Comparison of ENCODE assay signal across 9 mouse cellular contexts in genomic region chr8:83577384-83577791, GRCm38 (mm10). TPM values are rescaled to one million over a fixed set of nuclear protein-coding genes. Genes with fewer than 3 reads are reported as not detected.
DNase-seq lines count a peak whose midpoint lies in the region; ATAC-seq and TF ChIP-seq lines count a peak whose summit lies in the region.
"Had no signal": no experiment of that assay in that cellular context is flagged by ENCODE, and none has a peak within 500 bp of the region (broad histone marks: within the 10 kb centered on the region; RNA-seq: fewer than 3 reads in every experiment).

No protein-coding gene starts in this region.

- no peak overlapping the region for H3K9ac ChIP-seq in midbrain, postnatal 0 days (replicated peaks; ENCODE audit: low read length, poor library complexity, severe bottlenecking)
- no peak overlapping the region for H3K9ac ChIP-seq in midbrain, embryonic 15.5 days
- H3K9ac ChIP-seq in liver, embryonic 12.5 days, result no peak overlapping the region

- H3K27me3 ChIP-seq in midbrain, postnatal 0 days (ENCODE audit: insufficient read depth, low read length), result no peaks in the 10 kb centered on the region
- no peaks in the 10 kb centered on the region for H3K27me3 ChIP-seq in midbrain, embryonic 15.5 days (replicated peaks)
- H3K27me3 ChIP-seq in liver, embryonic 12.5 days (replicated peaks), result no peaks in the 10 kb centered on the region

- H3K9me3 ChIP-seq in midbrain, postnatal 0 days (ENCODE audit: low read length), result no peaks in the 10 kb centered on the region
- no peaks in the 10 kb centered on the region for H3K9me3 ChIP-seq in midbrain, embryonic 15.5 days
- no peaks in the 10 kb centered on the region for H3K9me3 ChIP-seq in liver, embryonic 12.5 days (replicated peaks)

- H3K4me2 ChIP-seq in midbrain, postnatal 0 days (ENCODE audit: low read depth, low read length, poor library complexity, severe bottlenecking), result no peak overlapping the region
- H3K4me2 ChIP-seq in midbrain, embryonic 15.5 days, result no peak overlapping the region
- no peak overlapping the region for H3K4me2 ChIP-seq in liver, embryonic 12.5 days

- no peak overlapping the region for H3K4me3 ChIP-seq in midbrain, postnatal 0 days (ENCODE audit: low read depth, low read length)
- no peak overlapping the region for H3K4me3 ChIP-seq in midbrain, embryonic 15.5 days
- H3K4me3 ChIP-seq in liver, embryonic 12.5 days, result no peak overlapping the region

- no peak for TF ChIP-seq CTCF in midbrain, postnatal 0 days (IDR thresholded peaks at IDR 0.05)

- intact Hi-C loops in heart, postnatal 10 days (cut with DNase I), result no loop called here

- DNase-seq in cerebellum, adult 11 months, result peak; percentile 24
- DNase-seq in midbrain, postnatal 0 days (ENCODE audit: low spot score), result peak; percentile 18
- DNase-seq in cerebellum, postnatal 25 days, result peak; percentile 21 to 39
- peak; percentile 78 to 84 for DNase-seq in heart, postnatal 10 days

- ATAC-seq in cerebellum, adult (ENCODE audit: insufficient number of reproducible peaks, low FRiP score, low TSS enrichment), result no peak
- ATAC-seq in midbrain, postnatal 0 days (ENCODE audit: low FRiP score), result no peak
- no peak for ATAC-seq in midbrain, embryonic 15.5 days (replicated peaks)
- no peak for ATAC-seq in liver, embryonic 12.5 days
- ATAC-seq in inflammation-experienced regulatory T-cells, adult 6 months, result no peak

- no peak overlapping the region for H3K27ac ChIP-seq in midbrain, postnatal 0 days (ENCODE audit: low read depth, low read length)
- H3K27ac ChIP-seq in midbrain, embryonic 15.5 days, result no peak overlapping the region; the same call in 1 of the 2 replicates
- H3K27ac ChIP-seq in liver, embryonic 12.5 days, result 0 out of 2 replicates have a peak overlapping the region, but pooled peaks have one; percentile 20

- 57% methylated on average over 9 of the region's 9 CpGs for WGBS in midbrain, postnatal 0 days
- 56% methylated on average over 9 of the region's 9 CpGs for WGBS in midbrain, embryonic 15.5 days
- 72% methylated on average over 9 of the region's 9 CpGs for WGBS in liver, embryonic 12.5 days (ENCODE audit: insufficient replicate concordance)

- H3K4me1 ChIP-seq in midbrain, postnatal 0 days (ENCODE audit: insufficient read depth, low read length), result peaks cover 7% of the 10 kb centered on the region; the same call in 1 of the 2 replicates
- peaks cover 61% of the 10 kb centered on the region for H3K4me1 ChIP-seq in midbrain, embryonic 15.5 days
- peaks cover 76% of the 10 kb centered on the region for H3K4me1 ChIP-seq in liver, embryonic 12.5 days

- peaks cover 16% of the 10 kb centered on the region for H3K36me3 ChIP-seq in midbrain, postnatal 0 days (ENCODE audit: insufficient read depth, low read length)
- peaks cover 3% of the 10 kb centered on the region; the same call in 1 of the 2 replicates for H3K36me3 ChIP-seq in midbrain, embryonic 15.5 days (replicated peaks)
- peaks cover 52% of the 10 kb centered on the region for H3K36me3 ChIP-seq in liver, embryonic 12.5 days

RNA-seq across cellular contexts. Expression of gene Ndufb7, which starts 10.9 kb away (rescaled TPM):
- total RNA-seq in midbrain, postnatal 0 days (2014; rRNA removed), result 151 and 158 TPM in 2 replicates
- polyA plus RNA-seq in midbrain, postnatal 0 days (2015; fragmentation: Nextera tagmentation; extraction: Ambion mirVana), result 396 and 420 TPM in 2 replicates
- 336 and 348 TPM in 2 replicates for polyA plus RNA-seq in midbrain, embryonic 15.5 days (2015; fragmentation: Nextera tagmentation; extraction: Ambion mirVana)
- total RNA-seq in heart, postnatal 10 days (2021), result 100 to 1,000 TPM; 597 to 620 TPM
- 290 and 291 TPM in 2 replicates for polyA plus RNA-seq in liver, embryonic 12.5 days (2016; fragmentation: Nextera tagmentation; extraction: Ambion mirVana)
- polyA plus RNA-seq in inflammation-experienced regulatory T-cells, adult 6 months (2017; shearing (Covaris generic)), result 100 to 1,000 TPM; 284 to 389 (median 291) TPM

RNA-seq across cellular contexts. Expression of gene Tecr, which starts 30.4 kb away (rescaled TPM):
- total RNA-seq in midbrain, postnatal 0 days (2014; rRNA removed), result 1,134 and 1,270 TPM in 2 replicates
- 1,433 and 1,533 TPM in 2 replicates for polyA plus RNA-seq in midbrain, postnatal 0 days (2015; fragmentation: Nextera tagmentation; extraction: Ambion mirVana)
- polyA plus RNA-seq in midbrain, embryonic 15.5 days (2015; fragmentation: Nextera tagmentation; extraction: Ambion mirVana), result 1,118 and 1,124 TPM in 2 replicates
- total RNA-seq in heart, postnatal 10 days (2021), result 100 to 1,000 TPM; 181 to 199 TPM
- 371 and 378 TPM in 2 replicates for polyA plus RNA-seq in liver, embryonic 12.5 days (2016; fragmentation: Nextera tagmentation; extraction: Ambion mirVana)
- polyA plus RNA-seq in inflammation-experienced regulatory T-cells, adult 6 months (2017; shearing (Covaris generic)), result 100 to 1,000 TPM; 341 to 488 (median 426) TPM

RNA-seq across cellular contexts. Expression of gene Dnajb1, which starts 30.6 kb away (rescaled TPM):
- 41.0 and 43.3 TPM in 2 replicates for total RNA-seq in midbrain, postnatal 0 days (2014; rRNA removed)
- polyA plus RNA-seq in midbrain, postnatal 0 days (2015; fragmentation: Nextera tagmentation; extraction: Ambion mirVana), result 60.3 and 72.4 TPM in 2 replicates
- polyA plus RNA-seq in midbrain, embryonic 15.5 days (2015; fragmentation: Nextera tagmentation; extraction: Ambion mirVana), result 65.2 and 65.5 TPM in 2 replicates
- 10 to 100 TPM; 17.5 to 18.0 TPM for total RNA-seq in heart, postnatal 10 days (2021)
- polyA plus RNA-seq in liver, embryonic 12.5 days (2016; fragmentation: Nextera tagmentation; extraction: Ambion mirVana), result 65.1 and 69.8 TPM in 2 replicates
- polyA plus RNA-seq in inflammation-experienced regulatory T-cells, adult 6 months (2017; shearing (Covaris generic)), result 10 to 100 TPM; 36.3 to 53.7 (median 41.0) TPM

RNA-seq across cellular contexts. Expression of gene Olfr370, which starts 41.8 kb away (rescaled TPM):
- total RNA-seq in midbrain, postnatal 0 days (2014; rRNA removed), result not detected in 2 replicates
- polyA plus RNA-seq in midbrain, postnatal 0 days (2015; fragmentation: Nextera tagmentation; extraction: Ambion mirVana), result not detected in 2 replicates
- not detected in 2 replicates for polyA plus RNA-seq in midbrain, embryonic 15.5 days (2015; fragmentation: Nextera tagmentation; extraction: Ambion mirVana)
- not detected for total RNA-seq in heart, postnatal 10 days (2021)
- not detected in 2 replicates for polyA plus RNA-seq in liver, embryonic 12.5 days (2016; fragmentation: Nextera tagmentation; extraction: Ambion mirVana)
- not detected for polyA plus RNA-seq in inflammation-experienced regulatory T-cells, adult 6 months (2017; shearing (Covaris generic))
- polyA plus RNA-seq: small intestine, adult 2 months had no signal

Comparison
In these comparisons a context has a peak if more than half of its experiments do, and no peak if none do; other contexts are left out.
1. DNase-seq: peak in every context shown above with its lines; median percentile 81 in heart, postnatal 10 days; 30 in cerebellum, postnatal 25 days; 24 in cerebellum, adult 11 months; 18 in midbrain, postnatal 0 days.